Mouse (Mus musculus) CH12.LX (cell line): ENCODE data around the gene Pdha2. TPM values are rescaled to one million over a fixed set of nuclear protein-coding genes. Genes with fewer than 3 reads are reported as not detected.

Experiments
- DNase-seq: peaks from one replicate; pipeline ENCODE4 v3.0.0-alpha.2; 2013; ENCODE audit errors: extremely low read depth
- H3K27ac ChIP-seq: 2 replicates; pipeline ENCODE4 v1.5.1; 2012; ENCODE audit warnings: low read depth, mild to moderate bottlenecking, control low read depth, moderate library complexity; ENCODE audit not compliant: insufficient read depth
- H3K27me3 ChIP-seq: replicated peaks from 2 replicates; pipeline ENCODE3; 2012; ENCODE audit warnings: inconsistent platforms
- H3K36me3 ChIP-seq, 2 experiments: replicated peaks in 1 of 2; 2 replicates each; pipeline versions ENCODE3 to v1.6.1; 2012; ENCODE audit warnings: inconsistent platforms in 1 of 2, low read length in 1 of 2, mild to moderate bottlenecking in 1 of 2, mixed read lengths in 1 of 2, moderate library complexity in 1 of 2; ENCODE audit not compliant: control insufficient read depth in 1 of 2, insufficient read depth in 1 of 2
- H3K4me1 ChIP-seq, 2 experiments: 2 replicates each; pipeline ENCODE4 v1.6.1; 2012; ENCODE audit warnings: inconsistent platforms in 1 of 2, moderate library complexity in 1 of 2; ENCODE audit not compliant: insufficient read depth in 2 of 2, control insufficient read depth in 1 of 2
- H3K4me2 ChIP-seq: 2 replicates; pipeline ENCODE4 v1.6.1; 2012; ENCODE audit warnings: low read depth, mild to moderate bottlenecking, control low read depth; ENCODE audit not compliant: poor library complexity, insufficient read depth, severe bottlenecking
- H3K4me3 ChIP-seq, 3 experiments: fragments of 150-350 bp in 1 of 3; sonication (generic) in 1 of 3; replicated peaks in 1 of 3; 2 replicates each; pipeline versions ENCODE3 to v1.5.1; 2011 to 2012; ENCODE audit warnings: low read depth in 2 of 3, low read length in 2 of 3, mild to moderate bottlenecking in 2 of 3, moderate library complexity in 2 of 3, control low read depth in 1 of 3, improper control_type of control experiment in 1 of 3, inconsistent platforms in 1 of 3, mixed read lengths in 1 of 3; ENCODE audit not compliant: poor library complexity in 1 of 3
- H3K79me2 ChIP-seq: replicated peaks from 2 replicates; pipeline ENCODE4 v1.6.1; 2012; ENCODE audit warnings: mild to moderate bottlenecking, moderate library complexity; ENCODE audit not compliant: control insufficient read depth, poor library complexity, insufficient read depth, severe bottlenecking; ENCODE audit errors: extremely low read depth
- H3K9ac ChIP-seq: 2 replicates; pipeline ENCODE4 v1.6.1; 2012; ENCODE audit warnings: low read depth, mild to moderate bottlenecking, control low read depth, moderate library complexity; ENCODE audit not compliant: insufficient read depth
- H3K9me3 ChIP-seq: replicated peaks from 2 replicates; pipeline ENCODE3; 2012; ENCODE audit warnings: low read length, inconsistent platforms, mixed read lengths
- CTCF ChIP-seq, 2 experiments: IDR thresholded peaks in 1 of 2; conservative IDR thresholded peaks in 1 of 2; 2 replicates each; pipeline ENCODE4 v1.5.1; 2011 to 2012; ENCODE audit warnings: low read depth in 2 of 2, low read length in 2 of 2, improper control_type of control experiment in 1 of 2, inconsistent platforms in 1 of 2, mild to moderate bottlenecking in 1 of 2, moderate library complexity in 1 of 2
- E2F4 ChIP-seq: IDR thresholded peaks from 2 replicates; pipeline ENCODE4 v1.6.1; 2011; ENCODE audit warnings: low read depth, low read length, improper control_type of control experiment; ENCODE audit not compliant: insufficient replicate concordance
- ELF1 ChIP-seq: IDR thresholded peaks from 2 replicates; pipeline ENCODE4 v1.6.1; 2014; ENCODE audit warnings: low read depth, mild to moderate bottlenecking, inconsistent platforms, low read length, improper control_type of control experiment
- EP300 ChIP-seq: IDR thresholded peaks from 2 replicates; pipeline ENCODE4 v1.6.1; 2011; ENCODE audit warnings: low read length, improper control_type of control experiment
- ETS1 ChIP-seq: conservative IDR thresholded peaks from 2 replicates; pipeline ENCODE4 v1.6.1; 2012; ENCODE audit warnings: low read depth, mild to moderate bottlenecking, inconsistent platforms, low read length, improper control_type of control experiment, moderate library complexity
- GABPA ChIP-seq: IDR thresholded peaks from 2 replicates; pipeline ENCODE4 v1.6.1; 2012; ENCODE audit warnings: low read depth, low read length, improper control_type of control experiment, inconsistent platforms; ENCODE audit not compliant: insufficient replicate concordance
- JUND ChIP-seq: conservative IDR thresholded peaks from 2 replicates; pipeline ENCODE4 v1.6.1; 2011; ENCODE audit warnings: low read depth, low read length, improper control_type of control experiment
- KAT2A ChIP-seq: IDR thresholded peaks from 2 replicates; pipeline ENCODE4 v1.6.1; 2012; ENCODE audit warnings: low read length, improper control_type of control experiment, inconsistent platforms; ENCODE audit not compliant: insufficient replicate concordance
- MAX ChIP-seq: IDR thresholded peaks from 2 replicates; pipeline ENCODE4 v1.6.1; 2011; ENCODE audit warnings: low read length, improper control_type of control experiment
- NRF1 ChIP-seq: IDR thresholded peaks from 2 replicates; pipeline ENCODE4 v1.6.1; 2014; ENCODE audit warnings: low read depth, mild to moderate bottlenecking, inconsistent platforms, low read length, improper control_type of control experiment, moderate library complexity
- POLR2AphosphoS2 ChIP-seq: IDR thresholded peaks from 2 replicates; pipeline ENCODE4 v1.6.1; 2011; ENCODE audit warnings: low read depth, low read length, improper control_type of control experiment
- RAD21 ChIP-seq: IDR thresholded peaks from 2 replicates; pipeline ENCODE4 v1.6.1; 2011; ENCODE audit warnings: low read depth, mild to moderate bottlenecking, low read length, improper control_type of control experiment, moderate library complexity
- RCOR1 ChIP-seq: conservative IDR thresholded peaks from 2 replicates; pipeline ENCODE4 v1.6.1; 2012; ENCODE audit warnings: low read depth, mild to moderate bottlenecking, inconsistent platforms, low read length, improper control_type of control experiment
- SIN3A ChIP-seq: IDR thresholded peaks from 2 replicates; pipeline ENCODE4 v1.6.1; 2012; ENCODE audit warnings: low read length, improper control_type of control experiment, inconsistent platforms
- SMC3 ChIP-seq: IDR thresholded peaks from 2 replicates; pipeline ENCODE4 v1.6.1; 2011; ENCODE audit warnings: low read depth, low read length, improper control_type of control experiment
- UBTF ChIP-seq: IDR thresholded peaks from 2 replicates; pipeline ENCODE4 v1.6.1; 2012; ENCODE audit warnings: low read depth, mild to moderate bottlenecking, inconsistent platforms, low read length, improper control_type of control experiment, moderate library complexity
- ZC3H11A ChIP-seq: IDR thresholded peaks from 2 replicates; pipeline ENCODE4 v1.6.1; 2012; ENCODE audit warnings: low read depth, mild to moderate bottlenecking, inconsistent platforms, low read length, improper control_type of control experiment
- ZNF384 ChIP-seq: IDR thresholded peaks from 2 replicates; pipeline ENCODE4 v1.6.1; 2012; ENCODE audit warnings: low read depth, low read length, improper control_type of control experiment, inconsistent platforms
- dilution Hi-C: fragments of 300-500 bp; cut with MboI; formaldehyde crosslinking; loops from 2 replicates; pipeline ENCODE4 v1.14.3; 2020; ENCODE audit warnings: low sequenced_read_pairs; ENCODE audit not compliant: extremely low pct_unique_long_range_greater_than_20kb, extremely low pct_ligation_motif_present
- in situ Hi-C: fragments of 300-500 bp; cut with MboI; formaldehyde crosslinking; loops from 3 replicates; pipeline ENCODE4 v1.14.3; 2019; ENCODE audit warnings: low sequenced_read_pairs, low pct_ligation_motif_present, low pct_unique_long_range_greater_than_20kb, mixed read lengths
- polyA plus RNA-seq: library from polyadenylated mRNA; unstranded; fragments of >175 nt; gene quantifications from 2 replicates; pipeline ENCODE4 v1.2.1, GENCODE M21; 2012; ENCODE audit warnings: low read depth; ENCODE audit not compliant: insufficient read length
- total RNA-seq, 2 experiments: library from RNA; depleted of rRNA; stranded (reverse); fragments of 300-350 nt in 1 of 2; fragments of >200 nt in 1 of 2; gene quantifications; 2 replicates each; pipeline ENCODE4 v1.2.3; 2012 to 2014

Pdha2 gene
- total and polyA plus RNA-seq, 3 experiments = 0.04 TPM; not detected in 2

DNA sequence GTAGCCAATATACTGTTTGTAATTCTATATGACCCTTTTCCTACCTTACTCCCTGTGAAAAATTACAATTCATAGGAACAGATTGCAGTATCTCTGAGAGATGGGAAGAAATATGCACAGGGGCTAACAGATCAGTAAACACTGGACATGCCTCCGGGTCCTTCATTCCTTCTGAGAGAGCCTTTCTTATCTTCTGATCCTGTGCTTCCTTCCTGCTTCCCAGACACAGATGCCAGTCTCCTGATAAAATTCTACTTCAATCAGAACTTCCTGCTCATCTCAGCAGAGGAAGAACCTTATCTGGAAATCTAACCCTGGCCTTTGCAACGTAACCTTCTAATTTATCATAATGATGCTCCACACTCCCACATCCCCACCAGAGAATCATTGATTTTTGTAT is 6.4 kb upstream of the Pdha2 start:
- no peaks in the 10 kb centered on the region for H3K9me3 ChIP-seq
- no peak overlapping the region for H3K4me3 ChIP-seq
- TF ChIP-seq SIN3A (no peak), ELF1 (no peak), CTCF (conservative IDR thresholded peaks at IDR 0.05 in 1 of 2, IDR thresholded peaks at IDR 0.05 in 1 of 2; ENCODE audit: low read depth in 2 of 2, low read length in 2 of 2) (no peak), KAT2A (no peak), ZNF384 (no peak), ETS1 (no peak), NRF1 (no peak), UBTF (no peak), GABPA (no peak), JUND (no peak), MAX (no peak), RCOR1 (no peak), EP300 (no peak)
- no peaks in the 10 kb centered on the region for H3K36me3 ChIP-seq
- no peaks in the 10 kb centered on the region for H3K79me2 ChIP-seq
- no peak overlapping the region for H3K4me2 ChIP-seq
- no peak overlapping the region for H3K9ac ChIP-seq
- no peak for DNase-seq
- in situ Hi-C loops = no loop called here
- no peak overlapping the region for H3K27ac ChIP-seq
- dilution Hi-C loops = no loop called here
- H3K27me3 ChIP-seq = no peaks in the 10 kb centered on the region
- peaks cover 0 to 14% of the 10 kb centered on the region in 2 experiments; a peak in 2 of 4 replicates for H3K4me1 ChIP-seq

DNA sequence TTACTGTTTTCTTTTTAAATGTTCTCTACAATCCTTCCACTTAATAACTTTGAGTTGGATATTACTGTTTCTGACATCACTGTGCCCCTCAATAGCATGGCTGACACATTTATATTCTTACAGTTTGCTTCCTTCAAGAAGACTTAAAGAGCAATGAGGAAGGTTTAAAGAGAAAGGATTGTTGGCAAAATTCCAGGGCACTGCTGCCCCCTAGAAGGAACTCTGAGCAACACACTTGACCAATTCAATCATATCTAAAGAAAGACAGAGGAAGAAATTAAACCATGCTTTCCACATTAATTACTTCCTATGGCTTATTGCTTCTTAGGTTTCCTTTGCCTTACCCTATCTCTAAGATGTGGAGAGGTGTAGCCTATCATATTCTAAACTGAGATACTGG is 4.8 kb upstream of the Pdha2 start:
- dilution Hi-C loops (no loop called here), in situ Hi-C loops (no loop called here)
- no peaks in the 10 kb centered on the region for H3K36me3 ChIP-seq
- H3K9me3 ChIP-seq = no peaks in the 10 kb centered on the region
- no peaks in the 10 kb centered on the region for H3K27me3 ChIP-seq
- no peak overlapping the region for H3K4me3 ChIP-seq
- no peak overlapping the region for H3K27ac ChIP-seq
- TF ChIP-seq E2F4 (0 out of 2 replicates have a peak, but pooled peaks have one; percentile 33), ZC3H11A (peak; percentile 25; the same call in 1 of the 2 replicates), SMC3 (peak; percentile 80), RAD21 (peak; percentile 88), POLR2AphosphoS2 (no peak), CTCF (conservative IDR thresholded peaks at IDR 0.05 in 1 of 2, IDR thresholded peaks at IDR 0.05 in 1 of 2; ENCODE audit: low read depth in 2 of 2, low read length in 2 of 2) (peak in 1 of 2 experiments; percentile 88; a peak in 3 of 4 replicates), RCOR1 (no peak)
- H3K4me1 ChIP-seq = peaks cover 0 to 14% of the 10 kb centered on the region in 2 experiments; a peak in 2 of 4 replicates
- H3K9ac ChIP-seq = no peak overlapping the region
- no peaks in the 10 kb centered on the region for H3K79me2 ChIP-seq
- H3K4me2 ChIP-seq = no peak overlapping the region
- DNase-seq = peak; percentile 70
